Mouse (Mus musculus): ENCODE data around the gene Stx4a.

GRCm38 (mm10) chr7:127895442-127895841, 71.3 kb downstream of the Stx4a start, which contains the start of the genes Gm21974 and Vkorc1:
- TF ChIP-seq ZNF384 (IDR thresholded peaks at IDR 0.05; ENCODE audit: low read depth, low read length) (no peak), MAFK (IDR thresholded peaks at IDR 0.05; ENCODE audit: insufficient read depth, low read depth, low read length) (no peak), HCFC1 (IDR thresholded peaks at IDR 0.05; ENCODE audit: borderline replicate concordance, insufficient read depth, low read length) (peak; percentile 93)

Data from ES-E14 (cell line).